Mouse (Mus musculus) neutrophil, adult 65 days (primary cell): Measurements from ENCODE around the gene Lin7b. TPM values are rescaled to one million over a fixed set of nuclear protein-coding genes. Genes with fewer than 3 reads are reported as not detected.

Experiments
- total RNA-seq: library from RNA; stranded (reverse); gene quantifications from 2 replicates; pipeline ENCODE4 v1.2.4, GENCODE M21; 2023

Lin7b gene
- 2.5 TPM in 1 of 2 replicates, not detected in the other for total RNA-seq

GRCm38 (mm10) chr7:45370475-45371311 is at the start of gene Lin7b:
TSS of gene Lin7b (minus strand) at chr7:45370583.

GRCm38 (mm10) chr7:45413113-45413863 is 42.9 kb upstream of the Lin7b start, which contains the start of gene Ntf5:
TSS of gene Ntf5 (plus strand) at chr7:45413695.

GRCm38 (mm10) chr7:45405091-45406075 is 35.0 kb upstream of the Lin7b start, which contains the start of gene Kcna7:
TSS of gene Kcna7 (plus strand) at chr7:45405653.

GRCm38 (mm10) chr7:45395578-45396336 is 25.4 kb upstream of the Lin7b start, which contains the start of gene Snrnp70:
TSS of gene Snrnp70 (minus strand) at chr7:45395742.

GRCm38 (mm10) chr7:45366652-45367019 is 3.7 kb downstream of the Lin7b start, which contains the start of gene Ppfia3:
TSS of gene Ppfia3 (minus strand) at chr7:45367019.

GRCm38 (mm10) chr7:45335056-45335455 is 35.3 kb downstream of the Lin7b start, which contains the start of gene Hrc:
TSS of gene Hrc (plus strand) at chr7:45335290.

GRCm38 (mm10) chr7:45333431-45333982 is 36.9 kb downstream of the Lin7b start, which contains the start of gene Trpm4:
TSS of gene Trpm4 (minus strand) at chr7:45333780.

Other genes with a start within 250 kb of the Lin7b start
- 561 and 713 TPM in 2 replicates for gene Rps11, start 246.1 kb downstream of the Lin7b start, total RNA-seq
- gene Rpl13a, start 241.8 kb downstream of the Lin7b start, total RNA-seq, result 790 and 900 TPM in 2 replicates
- gene Gm45713, start 234.4 kb downstream of the Lin7b start, total RNA-seq, result not detected in 2 replicates
- gene Flt3l, start 234.2 kb downstream of the Lin7b start, total RNA-seq, result 22.0 and 23.2 TPM in 2 replicates
- 41.1 and 44.5 TPM in 2 replicates for gene Pih1d1, start 216.3 kb downstream of the Lin7b start, total RNA-seq
- gene Aldh16a1, start 216.0 kb downstream of the Lin7b start, total RNA-seq, result 77.5 and 91.9 TPM in 2 replicates
- gene Slc17a7, start 206.6 kb downstream of the Lin7b start, total RNA-seq, result 0.23 TPM in 1 of 2 replicates, not detected in the other
- not detected in 2 replicates for gene Gfy, start 191.0 kb downstream of the Lin7b start, total RNA-seq
- gene Pth2, start 189.6 kb downstream of the Lin7b start, total RNA-seq, result not detected in 2 replicates
- gene Ccdc155, start 165.7 kb downstream of the Lin7b start, total RNA-seq, result not detected in 2 replicates
- gene Dkkl1, start 158.4 kb downstream of the Lin7b start, total RNA-seq, result not detected in 2 replicates
- gene Tead2, start 154.8 kb downstream of the Lin7b start, total RNA-seq, result not detected in 2 replicates
- gene Cd37, start 131.5 kb downstream of the Lin7b start, total RNA-seq, result 347 and 367 TPM in 2 replicates
- 1.2 and 1.3 TPM in 2 replicates for gene Slc6a16, start 129.5 kb downstream of the Lin7b start, total RNA-seq
- gene Slc6a21, start 93.1 kb downstream of the Lin7b start, total RNA-seq, result not detected in 2 replicates
- 3.6 and 5.2 TPM in 2 replicates for gene Trpm4, start 36.8 kb downstream of the Lin7b start, total RNA-seq
- not detected in 2 replicates for gene Hrc, start 35.3 kb downstream of the Lin7b start, total RNA-seq
- 0.09 TPM in 1 of 2 replicates, not detected in the other for gene Ppfia3, start 3.6 kb downstream of the Lin7b start, total RNA-seq
- 255 and 367 TPM in 2 replicates for gene Snrnp70, start 25.2 kb upstream of the Lin7b start, total RNA-seq
- gene Kcna7, start 35.1 kb upstream of the Lin7b start, total RNA-seq, result not detected in 2 replicates
- not detected in 2 replicates for gene Ntf5, start 43.1 kb upstream of the Lin7b start, total RNA-seq
- gene Lhb, start 50.2 kb upstream of the Lin7b start, total RNA-seq, result not detected in 2 replicates
- 53.5 and 56.5 TPM in 2 replicates for gene Gys1, start 64.3 kb upstream of the Lin7b start, total RNA-seq
- 22.0 and 31.6 TPM in 2 replicates for gene Ruvbl2, start 67.5 kb upstream of the Lin7b start, total RNA-seq
- gene Ftl1, start 89.3 kb upstream of the Lin7b start, total RNA-seq, result 1,156 and 1,320 TPM in 2 replicates
- 37.2 and 40.7 TPM in 2 replicates for gene Bax, start 96.3 kb upstream of the Lin7b start, total RNA-seq
- not detected in 2 replicates for gene Tulp2, start 111.3 kb upstream of the Lin7b start, total RNA-seq
- 0.98 and 1.7 TPM in 2 replicates for gene Gm45808, start 116.2 kb upstream of the Lin7b start, total RNA-seq
- 3.7 and 5.4 TPM in 2 replicates for gene Dhdh, start 118.2 kb upstream of the Lin7b start, total RNA-seq
- 90.7 and 109 TPM in 2 replicates for gene Nucb1, start 139.8 kb upstream of the Lin7b start, total RNA-seq
- gene Ppp1r15a, start 155.7 kb upstream of the Lin7b start, total RNA-seq, result 126 and 199 TPM in 2 replicates
- not detected in 2 replicates for gene Plekha4, start 155.7 kb upstream of the Lin7b start, total RNA-seq
- gene Hsd17b14, start 184.3 kb upstream of the Lin7b start, total RNA-seq, result 0.95 TPM in 1 of 2 replicates, not detected in the other
- gene Bcat2, start 199.6 kb upstream of the Lin7b start, total RNA-seq, result 24.0 and 34.0 TPM in 2 replicates
- not detected in 2 replicates for gene Fgf21, start 244.9 kb upstream of the Lin7b start, total RNA-seq
- not detected in 2 replicates for gene Fut1, start 246.7 kb upstream of the Lin7b start, total RNA-seq